Mouse (Mus musculus) CH12.LX (cell line): Measurements from ENCODE around the gene Trim46. TPM values are rescaled to one million over a fixed set of nuclear protein-coding genes. Genes with fewer than 3 reads are reported as not detected.
A peak's percentile ranks its signal among the peaks of the same experiment; 100 is the strongest.

Source experiments
- DNase-seq: peaks from one replicate; pipeline ENCODE4 v3.0.0-alpha.2; 2013; ENCODE audit errors: extremely low read depth
- H3K27ac ChIP-seq: 2 replicates; pipeline ENCODE4 v1.5.1; 2012; ENCODE audit warnings: low read depth, mild to moderate bottlenecking, control low read depth, moderate library complexity; ENCODE audit not compliant: insufficient read depth
- H3K27me3 ChIP-seq: replicated peaks from 2 replicates; pipeline ENCODE3; 2012; ENCODE audit warnings: inconsistent platforms
- H3K36me3 ChIP-seq, 2 experiments: replicated peaks in 1 of 2; 2 replicates each; pipeline versions ENCODE3 to v1.6.1; 2012; ENCODE audit warnings: inconsistent platforms in 1 of 2, low read length in 1 of 2, mild to moderate bottlenecking in 1 of 2, mixed read lengths in 1 of 2, moderate library complexity in 1 of 2; ENCODE audit not compliant: control insufficient read depth in 1 of 2, insufficient read depth in 1 of 2
- H3K4me1 ChIP-seq, 2 experiments: 2 replicates each; pipeline ENCODE4 v1.6.1; 2012; ENCODE audit warnings: inconsistent platforms in 1 of 2, moderate library complexity in 1 of 2; ENCODE audit not compliant: insufficient read depth in 2 of 2, control insufficient read depth in 1 of 2
- H3K4me2 ChIP-seq: 2 replicates; pipeline ENCODE4 v1.6.1; 2012; ENCODE audit warnings: low read depth, mild to moderate bottlenecking, control low read depth; ENCODE audit not compliant: poor library complexity, insufficient read depth, severe bottlenecking
- H3K4me3 ChIP-seq, 3 experiments: fragments of 150-350 bp in 1 of 3; sonication (generic) in 1 of 3; replicated peaks in 1 of 3; 2 replicates each; pipeline versions ENCODE3 to v1.5.1; 2011 to 2012; ENCODE audit warnings: low read depth in 2 of 3, low read length in 2 of 3, mild to moderate bottlenecking in 2 of 3, moderate library complexity in 2 of 3, control low read depth in 1 of 3, improper control_type of control experiment in 1 of 3, inconsistent platforms in 1 of 3, mixed read lengths in 1 of 3; ENCODE audit not compliant: poor library complexity in 1 of 3
- H3K79me2 ChIP-seq: replicated peaks from 2 replicates; pipeline ENCODE4 v1.6.1; 2012; ENCODE audit warnings: mild to moderate bottlenecking, moderate library complexity; ENCODE audit not compliant: control insufficient read depth, poor library complexity, insufficient read depth, severe bottlenecking; ENCODE audit errors: extremely low read depth
- H3K9ac ChIP-seq: 2 replicates; pipeline ENCODE4 v1.6.1; 2012; ENCODE audit warnings: low read depth, mild to moderate bottlenecking, control low read depth, moderate library complexity; ENCODE audit not compliant: insufficient read depth
- H3K9me3 ChIP-seq: replicated peaks from 2 replicates; pipeline ENCODE3; 2012; ENCODE audit warnings: low read length, inconsistent platforms, mixed read lengths
- BHLHE40 ChIP-seq: IDR thresholded peaks from 2 replicates; pipeline ENCODE4 v1.6.1; 2011; ENCODE audit warnings: mild to moderate bottlenecking, low read depth, low read length, improper control_type of control experiment
- CHD1 ChIP-seq: IDR thresholded peaks from 2 replicates; pipeline ENCODE4 v1.6.1; 2012; ENCODE audit warnings: low read depth, low read length, improper control_type of control experiment, inconsistent platforms
- CHD2 ChIP-seq: IDR thresholded peaks from 2 replicates; pipeline ENCODE4 v1.6.1; 2011; ENCODE audit warnings: low read length, improper control_type of control experiment
- ELF1 ChIP-seq: IDR thresholded peaks from 2 replicates; pipeline ENCODE4 v1.6.1; 2014; ENCODE audit warnings: low read depth, mild to moderate bottlenecking, inconsistent platforms, low read length, improper control_type of control experiment
- MAX ChIP-seq: IDR thresholded peaks from 2 replicates; pipeline ENCODE4 v1.6.1; 2011; ENCODE audit warnings: low read length, improper control_type of control experiment
- MEF2A ChIP-seq: IDR thresholded peaks from 2 replicates; pipeline ENCODE4 v1.6.1; 2014; ENCODE audit warnings: low read depth, mild to moderate bottlenecking, inconsistent platforms, low read length, improper control_type of control experiment, borderline replicate concordance
- NRF1 ChIP-seq: IDR thresholded peaks from 2 replicates; pipeline ENCODE4 v1.6.1; 2014; ENCODE audit warnings: low read depth, mild to moderate bottlenecking, inconsistent platforms, low read length, improper control_type of control experiment, moderate library complexity
- POLR2A ChIP-seq: IDR thresholded peaks from 2 replicates; pipeline ENCODE4 v1.6.1; 2011; ENCODE audit warnings: low read depth, mild to moderate bottlenecking, improper control_type of control experiment, low read length
- POLR2AphosphoS2 ChIP-seq: IDR thresholded peaks from 2 replicates; pipeline ENCODE4 v1.6.1; 2011; ENCODE audit warnings: low read depth, low read length, improper control_type of control experiment
- RAD21 ChIP-seq: IDR thresholded peaks from 2 replicates; pipeline ENCODE4 v1.6.1; 2011; ENCODE audit warnings: low read depth, mild to moderate bottlenecking, low read length, improper control_type of control experiment, moderate library complexity
- SIN3A ChIP-seq: IDR thresholded peaks from 2 replicates; pipeline ENCODE4 v1.6.1; 2012; ENCODE audit warnings: low read length, improper control_type of control experiment, inconsistent platforms
- TBP ChIP-seq: conservative IDR thresholded peaks from 2 replicates; pipeline ENCODE4 v1.6.1; 2011; ENCODE audit warnings: low read depth, low read length, improper control_type of control experiment
- UBTF ChIP-seq: IDR thresholded peaks from 2 replicates; pipeline ENCODE4 v1.6.1; 2012; ENCODE audit warnings: low read depth, mild to moderate bottlenecking, inconsistent platforms, low read length, improper control_type of control experiment, moderate library complexity
- USF1 ChIP-seq: IDR thresholded peaks from 2 replicates; pipeline ENCODE4 v1.6.1; 2014; ENCODE audit warnings: low read depth, mild to moderate bottlenecking, inconsistent platforms, low read length, improper control_type of control experiment
- USF2 ChIP-seq: conservative IDR thresholded peaks from 2 replicates; pipeline ENCODE4 v1.6.1; 2011; ENCODE audit warnings: low read depth, low read length, improper control_type of control experiment
- ZKSCAN1 ChIP-seq: IDR thresholded peaks from 2 replicates; pipeline ENCODE4 v1.6.1; 2012; ENCODE audit warnings: low read depth, inconsistent platforms, low read length, improper control_type of control experiment, borderline replicate concordance
- ZNF384 ChIP-seq: IDR thresholded peaks from 2 replicates; pipeline ENCODE4 v1.6.1; 2012; ENCODE audit warnings: low read depth, low read length, improper control_type of control experiment, inconsistent platforms
- dilution Hi-C: fragments of 300-500 bp; cut with MboI; formaldehyde crosslinking; loops from 2 replicates; pipeline ENCODE4 v1.14.3; 2020; ENCODE audit warnings: low sequenced_read_pairs; ENCODE audit not compliant: extremely low pct_unique_long_range_greater_than_20kb, extremely low pct_ligation_motif_present
- in situ Hi-C: fragments of 300-500 bp; cut with MboI; formaldehyde crosslinking; loops from 3 replicates; pipeline ENCODE4 v1.14.3; 2019; ENCODE audit warnings: low sequenced_read_pairs, low pct_ligation_motif_present, low pct_unique_long_range_greater_than_20kb, mixed read lengths
- polyA plus RNA-seq: library from polyadenylated mRNA; unstranded; fragments of >175 nt; gene quantifications from 2 replicates; pipeline ENCODE4 v1.2.1, GENCODE M21; 2012; ENCODE audit warnings: low read depth; ENCODE audit not compliant: insufficient read length
- total RNA-seq, 2 experiments: library from RNA; depleted of rRNA; stranded (reverse); fragments of 300-350 nt in 1 of 2; fragments of >200 nt in 1 of 2; gene quantifications; 2 replicates each; pipeline ENCODE4 v1.2.3; 2012 to 2014

The Trim46 gene
- total and polyA plus RNA-seq, 3 experiments, result 0.36 to 1.9 (median 1.4) TPM

GRCm38 (mm10) chr3:89246261-89247100, at the start of gene Trim46 (continued):
- TF ChIP-seq CHD1, result no peak

- H3K9ac ChIP-seq, result no peak overlapping the region
- dilution Hi-C loops, result no loop called here
- H3K4me2 ChIP-seq, result no peak overlapping the region
- no peaks in the 10 kb centered on the region for H3K9me3 ChIP-seq
- TF ChIP-seq ELF1 (no peak), BHLHE40 (peak; percentile 63)
- in situ Hi-C loops, result loop anchor here (5.0 kb wide), 1 partner anchor 48 kb away; the partner anchor contains the start of genes Krtcap2 and Trim46
- DNase-seq, result no peak
- no peaks in the 10 kb centered on the region for H3K79me2 ChIP-seq
- H3K36me3 ChIP-seq, result no peaks in the 10 kb centered on the region
- H3K27ac ChIP-seq, result no peak overlapping the region
- no peak overlapping the region for H3K4me3 ChIP-seq
- H3K27me3 ChIP-seq, result no peaks in the 10 kb centered on the region
- H3K4me1 ChIP-seq, result peaks cover 7 to 31% of the 10 kb centered on the region in 2 experiments
Measured at GRCm38 (mm10) chr3:89295685-89296230, 49.6 kb upstream of the Trim46 start.

DNA sequence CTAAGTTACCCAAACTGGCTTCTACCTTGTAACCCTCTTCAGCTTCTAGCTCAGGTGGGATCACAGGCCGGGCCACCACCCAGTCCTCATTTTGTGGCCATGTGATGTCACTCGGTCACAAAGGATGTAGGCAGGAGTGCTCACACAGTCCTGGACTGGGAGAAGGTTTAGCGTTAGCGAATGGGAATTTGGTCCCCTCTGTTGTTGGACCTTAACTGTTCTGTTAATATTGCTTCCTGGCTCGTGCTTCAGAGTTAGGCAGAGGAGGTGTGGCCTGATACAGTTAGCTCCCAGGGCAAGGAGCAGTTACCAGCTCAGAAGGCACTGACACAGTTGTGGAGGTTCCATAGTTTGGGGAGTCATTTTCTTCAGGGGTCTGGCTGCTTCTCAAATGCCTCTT, 48.1 kb upstream of the Trim46 start:
- no peak for DNase-seq
- no peaks in the 10 kb centered on the region for H3K27me3 ChIP-seq
- no peaks in the 10 kb centered on the region for H3K36me3 ChIP-seq
- H3K4me3 ChIP-seq, result no peak overlapping the region
- H3K4me1 ChIP-seq, result peaks cover 7 to 34% of the 10 kb centered on the region in 2 experiments
- TF ChIP-seq ZNF384, result no peak
- no peak for TF ChIP-seq ELF1
- TF ChIP-seq ZKSCAN1, result no peak
- TF ChIP-seq USF1, result no peak
- TF ChIP-seq SIN3A, result no peak
- no peak for TF ChIP-seq CHD1
- no peak for TF ChIP-seq NRF1
- TF ChIP-seq RAD21, result no peak
- no peak for TF ChIP-seq MAX
- TF ChIP-seq MEF2A, result no peak
- TF ChIP-seq POLR2A, result no peak
- TF ChIP-seq TBP, result no peak
- no peak for TF ChIP-seq POLR2AphosphoS2
- no peak for TF ChIP-seq UBTF
- no peak for TF ChIP-seq USF2
- no peak for TF ChIP-seq BHLHE40
- TF ChIP-seq CHD2, result no peak
- in situ Hi-C loops (no loop called here), dilution Hi-C loops (no loop called here)
- H3K9me3 ChIP-seq, result no peaks in the 10 kb centered on the region
- no peak overlapping the region for H3K9ac ChIP-seq
- no peaks in the 10 kb centered on the region for H3K79me2 ChIP-seq
- no peak overlapping the region for H3K4me2 ChIP-seq
- no peak overlapping the region for H3K27ac ChIP-seq
